Mouse (Mus musculus) retina, postnatal 1 day (tissue): ENCODE results near the gene Tnks1bp1.

Experiments used
- DNase-seq: peaks from one replicate; pipeline ENCODE4 v3.0.0-alpha.2; 2012

Gene Tnks1bp1

DNA sequence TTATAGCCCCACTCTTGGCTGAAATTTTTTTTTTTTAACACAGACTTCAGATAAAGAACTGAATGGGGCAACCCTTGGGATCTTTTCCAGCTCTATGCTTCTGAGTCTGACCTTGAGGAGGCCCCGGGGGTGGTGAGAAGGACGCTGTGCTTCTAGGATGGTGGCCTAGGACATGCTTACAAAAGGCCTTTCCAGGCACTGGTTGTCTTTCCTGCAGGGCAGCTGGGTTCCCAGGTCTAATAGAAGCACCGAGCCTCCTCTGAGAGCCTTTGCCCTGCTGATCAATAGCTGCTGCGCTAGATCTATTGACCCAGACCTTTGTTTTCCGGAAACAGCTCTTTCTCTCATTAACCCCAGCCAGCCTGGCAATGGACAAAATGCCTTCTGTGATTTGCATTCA, 48.1 kb downstream of the Tnks1bp1 start:
- DNase-seq, result no peak

DNA sequence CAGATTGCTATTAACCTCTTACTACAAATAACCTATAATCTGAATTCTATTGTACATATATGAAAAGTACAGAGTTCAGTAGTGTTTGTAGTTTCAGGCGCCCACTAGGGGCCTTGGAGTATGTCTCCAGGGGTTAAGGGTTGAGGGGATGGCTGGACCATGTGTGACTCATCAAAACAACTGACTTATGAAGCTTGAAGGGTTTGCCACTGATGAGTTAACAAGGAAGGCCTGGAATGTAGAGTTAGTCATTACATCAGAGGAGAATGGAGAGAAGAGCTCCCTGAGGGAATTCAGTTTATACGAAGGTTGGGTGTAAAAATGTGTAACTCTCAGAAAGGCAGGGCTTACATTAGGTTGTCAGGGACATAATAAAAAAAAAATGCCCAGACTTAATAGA, 50.2 kb downstream of the Tnks1bp1 start:
- DNase-seq, result no peak

GRCm38 (mm10) chr2:85098824-85099511, 51.1 kb downstream of the Tnks1bp1 start:
- no peak for DNase-seq

DNA sequence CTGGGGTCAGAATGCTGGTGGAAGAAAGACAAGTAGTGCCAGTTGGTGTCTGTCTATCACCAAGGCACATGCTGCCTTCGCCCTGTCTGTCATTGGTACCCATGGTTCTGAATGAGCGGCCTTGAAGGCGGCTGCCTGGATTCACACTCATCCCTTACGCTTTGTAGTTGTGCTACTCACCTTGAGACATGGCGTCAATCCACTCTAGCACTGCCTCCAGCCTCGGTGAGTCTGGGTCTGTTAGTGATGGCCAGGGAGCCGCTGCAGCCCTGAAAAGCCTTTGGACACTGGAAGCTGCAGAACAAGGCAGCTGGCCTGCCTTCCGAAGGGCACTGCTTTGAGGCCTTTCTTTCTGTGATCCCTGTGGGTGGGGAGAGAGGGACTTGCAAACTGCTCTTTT, 55.4 kb downstream of the Tnks1bp1 start:
- no peak for DNase-seq

- no peak for DNase-seq
Observed at GRCm38 (mm10) chr2:85105426-85106013, 57.7 kb downstream of the Tnks1bp1 start.

GRCm38 (mm10) chr2:85106068-85106790, 58.4 kb downstream of the Tnks1bp1 start:
- DNase-seq, result no peak

- DNase-seq, result no peak
Observed at GRCm38 (mm10) chr2:85106941-85107340, 59.1 kb downstream of the Tnks1bp1 start.

- DNase-seq, result no peak
Observed at GRCm38 (mm10) chr2:85110288-85110875, 62.6 kb downstream of the Tnks1bp1 start.
